Mouse (Mus musculus) megakaryocyte, adult 5-6 weeks (primary cell): ENCODE measurements around the gene Ppih. TPM values are rescaled to one million over a fixed set of nuclear protein-coding genes. Genes with fewer than 3 reads are reported as not detected.
A peak's percentile ranks its signal among the peaks of the same experiment; 100 is the strongest.

ENCODE experiments used
- ATAC-seq: 2 replicates; pipeline ENCODE4 v1.8.0; 2016; ENCODE audit warnings: mild to moderate bottlenecking, inconsistent platforms; ENCODE audit not compliant: poor library complexity, severe bottlenecking
- total RNA-seq, 2 experiments: library from RNA; stranded (forward) in 1 of 2; stranded (reverse) in 1 of 2; fragments of 153-499, 151-499 nt in 1 of 2; fragments of 221-1000, 200-1000 nt in 1 of 2; gene quantifications; 2 replicates each; pipeline versions ENCODE4 v1.2.3 to v1.2.4; 2015 to 2017

The Ppih gene
- total RNA-seq (2015) (84.7 and 92.6 TPM in 2 replicates), total RNA-seq (2017) (87.4 and 98.8 TPM in 2 replicates)

DNA sequence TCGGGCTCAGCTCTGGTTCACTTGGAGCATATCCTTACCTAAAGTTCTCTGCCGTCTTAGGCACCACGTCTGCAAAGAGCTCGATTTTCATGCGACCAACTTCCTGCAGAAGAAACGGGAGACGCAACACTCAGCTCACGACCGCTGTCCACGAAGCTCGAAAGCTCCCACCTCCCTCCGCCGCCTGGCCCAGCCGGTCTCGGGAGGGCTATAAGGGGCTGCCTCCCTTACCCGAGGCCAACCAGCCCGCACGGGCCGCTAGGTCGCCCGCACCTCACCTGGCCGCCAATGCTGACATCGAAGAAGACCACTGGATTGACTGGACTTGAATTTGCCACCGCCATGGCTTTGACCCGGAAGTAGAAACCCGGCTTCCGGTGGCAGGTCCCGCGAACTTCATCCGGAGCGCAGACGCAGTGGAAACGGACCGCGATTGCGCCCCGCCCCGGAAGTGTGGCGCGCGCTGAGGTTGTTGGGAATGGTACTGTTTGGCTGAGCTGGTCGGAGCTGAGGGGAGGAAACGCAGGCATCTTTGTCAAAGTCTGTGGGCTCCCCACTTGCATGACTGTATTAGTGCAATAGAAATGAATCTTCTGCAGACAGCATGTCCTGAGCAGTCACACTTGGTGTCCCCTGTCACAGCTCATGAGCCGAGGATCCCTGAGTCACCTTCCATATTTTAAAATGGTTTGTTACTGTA, at the start of gene Ppih:
Ppih (minus strand) TSS at position 416 of the 700 bp plus-strand sequence.
- peak; percentile 99 for ATAC-seq

GRCm38 (mm10) chr4:119369460-119369859, 49.1 kb upstream of the Ppih start:
- no peak for ATAC-seq

DNA sequence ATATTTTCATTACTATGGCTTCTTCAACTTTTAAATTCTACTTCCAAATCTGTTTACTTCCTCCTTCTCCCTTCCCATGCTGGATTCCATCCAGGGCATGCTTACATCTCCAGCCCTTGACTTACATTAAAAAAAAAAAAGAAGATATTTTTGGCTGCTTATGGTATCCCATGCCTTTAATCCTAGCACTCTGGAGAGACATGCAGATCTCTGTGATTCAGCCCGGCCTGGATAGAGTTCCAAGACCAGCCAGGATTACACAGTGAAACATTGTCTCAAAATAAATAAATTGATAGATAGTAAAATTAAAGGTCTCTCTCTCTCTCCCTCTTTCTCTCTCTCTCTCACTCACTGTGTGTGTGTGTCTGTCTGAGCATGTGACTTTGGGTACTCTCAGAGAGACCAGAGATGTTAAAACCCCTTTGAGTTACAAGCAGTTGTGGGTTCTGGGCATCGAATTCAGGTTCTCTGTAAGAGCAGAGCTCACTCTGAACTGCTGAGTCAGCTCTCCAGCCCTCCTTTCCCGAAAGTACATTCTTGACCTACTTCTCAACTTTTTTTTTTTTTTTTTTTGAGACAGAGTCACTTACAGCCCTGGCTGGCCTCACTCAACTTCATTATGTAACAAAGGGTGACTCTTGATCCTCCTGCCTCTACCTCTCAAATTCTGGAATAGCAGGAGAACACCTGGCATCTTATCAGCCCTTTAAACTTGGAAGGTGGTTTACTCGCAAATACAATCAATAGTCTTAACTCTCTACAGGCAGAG, 46.6 kb upstream of the Ppih start:
- ATAC-seq, result no peak

GRCm38 (mm10) chr4:119362231-119362630, 41.9 kb upstream of the Ppih start:
- no peak for ATAC-seq

- peak; percentile 51 for ATAC-seq
Observed at GRCm38 (mm10) chr4:119359196-119359971, 39.0 kb upstream of the Ppih start.

DNA sequence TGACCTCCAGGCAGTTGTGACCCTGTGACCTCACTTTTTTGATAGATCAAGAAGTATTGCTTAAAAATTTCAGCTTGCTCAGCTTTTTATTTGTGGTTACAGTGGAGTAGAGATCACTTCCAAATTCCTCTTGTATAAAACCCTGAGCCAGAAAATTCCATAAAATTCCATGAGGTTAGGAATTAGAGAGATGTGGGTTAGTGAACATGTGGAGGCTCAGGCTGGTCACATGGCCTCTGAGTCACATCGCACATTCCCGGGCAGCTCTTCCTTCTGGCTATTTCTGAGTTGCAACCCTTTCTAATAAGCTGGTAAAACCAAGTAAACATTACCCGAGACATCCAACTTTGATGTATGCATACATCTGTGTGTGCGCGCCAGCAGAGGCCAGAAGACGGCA, 25.2 kb upstream of the Ppih start:
- no peak for ATAC-seq

- peak; percentile 91 for ATAC-seq
Observed at GRCm38 (mm10) chr4:119338861-119339361, 18.6 kb upstream of the Ppih start.

- ATAC-seq, result no peak
Observed at GRCm38 (mm10) chr4:119338422-119338821, 18.1 kb upstream of the Ppih start.

DNA sequence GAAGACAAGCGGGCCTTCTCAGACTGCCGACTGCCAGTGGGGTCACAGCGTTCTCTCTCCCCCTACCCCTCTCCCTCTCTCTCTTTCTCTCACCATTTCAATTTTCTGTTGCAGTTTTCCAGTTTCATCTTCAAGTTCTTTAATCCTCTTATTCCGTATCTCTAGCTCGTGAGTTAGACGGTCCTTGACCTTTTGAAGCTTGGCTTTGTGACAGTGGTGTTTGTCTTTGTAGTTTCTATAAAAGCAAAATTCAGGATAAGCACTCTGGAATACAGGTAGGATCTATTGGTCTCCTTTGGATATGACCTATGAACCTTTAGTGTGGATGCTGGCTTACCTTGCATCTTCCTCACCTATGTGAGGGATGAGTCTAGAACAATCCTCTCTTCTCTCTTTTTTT, 13.1 kb upstream of the Ppih start:
- ATAC-seq, result no peak

DNA sequence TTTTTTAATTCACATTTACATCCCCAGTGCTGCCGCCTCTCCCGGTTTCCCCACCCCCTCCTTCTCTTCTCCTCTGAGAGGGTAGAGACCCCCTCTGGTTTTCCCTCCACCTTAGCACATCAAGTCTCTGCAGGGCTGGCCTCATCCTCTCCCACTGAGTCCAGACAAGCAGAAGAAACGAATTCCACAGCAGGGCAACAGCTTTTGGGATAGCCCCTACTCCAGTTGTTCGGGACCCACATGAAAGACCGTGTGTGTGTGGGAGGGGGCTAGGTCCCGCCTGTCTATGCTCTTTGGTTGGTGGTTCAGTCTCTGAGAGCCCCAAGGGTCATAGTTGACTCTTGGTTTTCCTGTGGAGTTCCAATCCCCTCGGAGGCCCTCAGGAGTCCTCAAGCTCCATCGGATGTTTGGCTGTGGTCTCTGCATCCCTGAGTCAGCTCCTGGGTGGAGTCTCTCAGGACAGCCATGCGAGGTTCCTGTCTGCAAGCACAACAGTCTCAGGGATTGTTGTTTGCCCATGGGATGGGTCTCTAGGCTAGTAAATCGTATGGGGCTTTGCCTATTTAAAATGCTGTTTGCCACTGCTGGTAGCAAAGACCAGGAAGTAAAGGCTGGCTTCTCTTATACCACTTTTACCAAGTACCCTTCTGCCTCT, 677 bp upstream of the Ppih start:
- ATAC-seq, result 0 out of 2 replicates have a peak, but pooled peaks have one; percentile 4

DNA sequence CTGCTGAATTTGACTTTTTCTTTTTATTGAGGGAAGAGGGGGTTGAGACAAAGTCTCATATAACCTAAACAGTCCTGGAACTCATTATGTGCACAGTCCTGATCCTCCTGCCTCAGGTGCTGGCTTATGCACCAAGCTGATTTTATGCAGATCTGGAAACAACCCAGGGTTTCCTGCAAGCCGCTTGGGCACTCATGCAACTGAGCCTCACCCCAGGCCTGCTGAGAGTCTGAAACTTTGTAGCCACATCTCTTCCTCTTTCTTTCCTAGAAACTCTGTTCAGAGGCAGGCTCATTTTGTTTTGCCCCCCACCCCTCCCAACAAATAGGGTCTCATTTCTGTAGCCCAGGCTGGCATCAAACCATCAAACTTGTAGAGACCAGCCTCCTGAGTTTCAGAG, 6.6 kb downstream of the Ppih start:
- no peak for ATAC-seq

DNA sequence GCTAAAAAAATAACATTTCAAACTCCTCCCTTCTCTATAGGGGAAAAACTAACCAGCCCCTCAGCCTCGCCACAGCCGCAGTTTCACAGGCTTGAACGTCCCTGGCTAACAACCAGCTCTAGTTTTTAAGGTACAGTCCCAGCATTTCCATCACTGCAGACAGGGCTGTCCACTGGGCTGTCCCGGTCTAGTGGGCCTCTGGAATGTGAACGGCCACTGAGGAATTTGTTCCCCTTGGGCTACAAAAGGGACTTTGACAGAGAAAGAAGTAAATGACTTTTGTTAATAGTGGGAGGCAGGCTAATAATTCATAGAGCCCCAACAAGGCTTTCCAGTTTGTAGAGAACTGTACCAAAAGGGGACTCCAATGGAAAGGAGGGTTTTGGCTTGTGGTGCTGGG, 14.9 kb downstream of the Ppih start:
- ATAC-seq, result no peak

GRCm38 (mm10) chr4:119303291-119303690, 17.1 kb downstream of the Ppih start:
- ATAC-seq, result no peak

DNA sequence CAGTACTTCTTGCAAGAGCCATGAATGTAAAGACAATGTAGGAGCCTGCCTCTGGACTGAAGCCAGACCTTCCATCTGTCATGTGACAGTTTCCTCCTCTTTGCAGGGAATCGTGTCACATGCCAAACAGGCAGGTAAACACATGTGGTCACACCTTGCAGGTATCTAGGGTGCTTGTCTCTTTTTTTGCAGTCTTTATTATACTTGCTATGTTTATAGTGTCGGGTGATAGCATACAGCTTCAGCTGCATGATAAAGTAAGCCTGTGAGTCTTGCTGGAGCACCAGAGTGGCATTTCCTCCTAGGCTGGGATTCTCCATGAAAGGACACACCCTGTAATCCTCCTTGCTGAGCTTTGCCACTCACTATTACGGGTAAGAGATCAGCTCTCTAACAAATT, 18.6 kb downstream of the Ppih start:
- ATAC-seq, result no peak

DNA sequence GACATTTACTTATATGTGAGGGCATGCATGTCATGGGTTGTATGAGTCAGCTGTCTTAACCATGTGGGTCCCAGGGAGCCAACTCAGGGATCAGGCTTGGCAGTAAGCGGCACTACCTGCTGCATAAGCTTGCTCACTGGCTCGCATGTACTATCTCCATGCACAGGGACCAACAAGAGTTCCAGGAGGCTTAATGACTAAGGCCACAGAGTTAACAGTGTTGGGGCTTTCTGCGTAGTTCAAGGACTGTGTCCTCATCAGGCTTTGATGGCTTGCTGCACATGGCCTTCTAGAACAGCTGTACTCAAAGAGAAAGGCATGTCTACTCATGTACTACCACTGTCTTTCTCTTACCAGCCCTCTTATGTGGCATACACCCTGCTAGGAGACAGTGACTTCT, 19.6 kb downstream of the Ppih start:
- ATAC-seq, result no peak

DNA sequence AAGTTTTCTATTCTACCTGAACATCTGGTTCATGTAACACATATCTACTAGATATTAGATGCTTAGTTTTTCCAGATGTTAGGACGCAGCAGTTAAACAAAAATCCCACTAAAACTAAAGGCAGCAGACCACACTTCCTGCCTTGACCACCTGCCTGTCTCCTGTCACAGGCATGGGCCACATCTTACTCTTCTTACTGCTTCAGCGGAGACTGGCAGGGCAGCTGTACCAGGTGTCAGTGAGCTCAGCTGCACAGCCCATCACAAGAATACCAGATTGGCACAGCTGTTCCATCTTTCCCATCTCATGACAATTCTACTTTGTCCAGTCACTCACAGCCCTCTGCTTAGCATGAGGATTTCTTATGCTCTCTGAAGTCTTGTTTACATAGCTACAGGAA, 23.0 kb downstream of the Ppih start:
- no peak for ATAC-seq

DNA sequence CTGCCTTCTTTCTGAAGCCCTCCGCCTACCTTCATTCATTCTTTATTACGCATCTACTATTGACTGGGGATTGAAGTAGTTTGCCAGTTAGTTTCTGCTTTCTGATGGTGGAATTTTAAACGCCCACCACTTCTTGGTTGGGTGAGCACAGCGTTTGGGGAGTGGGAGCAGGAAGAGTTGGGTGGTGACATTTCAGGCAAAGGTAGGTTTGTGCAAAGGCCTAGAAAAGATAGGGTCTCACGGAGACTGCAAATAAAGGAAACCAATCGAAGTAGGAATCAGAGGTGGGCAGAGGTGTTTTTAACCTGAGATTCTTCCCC, 25.3 kb downstream of the Ppih start:
- ATAC-seq, result no peak

DNA sequence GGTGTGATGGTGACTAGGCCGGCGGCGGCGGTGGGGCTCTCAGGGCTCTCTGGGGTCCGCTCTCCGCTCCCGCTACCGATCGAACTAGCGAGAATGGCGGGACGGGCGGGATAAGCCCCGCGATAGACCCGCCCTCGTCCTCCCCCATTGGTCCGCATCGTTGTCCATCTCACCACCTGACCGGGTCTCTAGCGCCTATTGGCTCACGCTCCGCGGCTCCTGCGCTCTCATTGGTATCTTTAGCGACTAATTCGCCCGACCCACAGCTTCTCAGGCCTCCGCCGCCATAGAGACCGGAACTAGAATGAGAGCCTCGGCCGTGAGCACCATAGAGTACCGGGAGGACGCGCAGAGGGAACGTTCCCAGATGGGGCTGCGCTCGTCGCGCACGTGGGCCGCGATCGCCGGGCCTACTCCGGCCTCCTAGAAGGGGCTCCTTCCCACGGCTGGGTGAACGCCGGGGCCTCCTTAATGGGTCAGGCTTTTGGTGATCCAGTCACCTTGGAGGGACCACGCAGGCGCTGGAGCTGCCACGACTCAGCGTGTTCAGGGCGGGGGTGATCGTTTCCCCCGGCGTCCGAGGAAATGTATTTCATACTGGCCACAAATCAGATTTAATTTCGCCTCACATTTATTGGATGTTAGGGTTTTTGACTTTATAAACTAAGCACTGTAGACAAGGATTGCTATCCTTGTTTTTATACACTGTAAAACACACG, 25.8 kb downstream of the Ppih start, which contains the start of gene Ybx1:
Ybx1 (minus strand) TSS at position 190 of the 719 bp plus-strand sequence.
- peak; percentile 94 for ATAC-seq

DNA sequence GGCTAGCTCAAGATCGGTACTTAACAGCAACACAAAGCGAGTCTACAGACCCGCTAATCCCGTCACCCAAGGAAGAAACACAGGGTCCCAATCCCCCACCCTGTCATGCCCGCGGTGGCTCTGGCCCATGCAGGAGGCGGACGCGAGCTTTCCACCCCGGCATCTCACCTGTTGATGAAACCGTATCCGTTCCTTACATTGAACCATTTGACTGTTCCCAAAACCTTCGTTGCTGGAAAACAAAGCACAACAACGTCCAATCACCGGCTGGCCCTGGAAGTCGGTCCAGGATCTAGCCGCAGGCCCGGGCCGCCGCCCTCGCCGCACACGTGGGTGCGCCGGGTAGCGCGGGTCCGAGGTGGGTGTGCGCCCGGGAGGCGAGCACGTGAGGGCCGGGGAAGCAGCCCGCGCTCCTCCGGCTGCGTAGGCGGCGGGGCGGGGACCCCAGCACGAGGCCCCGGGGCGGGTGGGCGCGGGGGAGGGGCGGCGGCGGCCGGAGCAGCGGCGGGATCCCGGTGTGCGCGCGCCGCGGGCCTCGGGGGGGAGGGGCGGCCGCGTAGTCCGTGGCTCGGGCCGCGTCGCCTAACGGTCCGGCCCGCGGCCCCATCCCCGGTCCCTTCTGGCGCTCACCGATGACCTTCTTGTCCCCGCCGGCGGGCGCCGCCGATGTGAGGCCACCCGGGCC, 26.6 kb downstream of the Ppih start:
- ATAC-seq, result no peak
